Mouse (Mus musculus) heart, postnatal 0 days (tissue): ENCODE results near the gene Bbx. TPM values are rescaled to one million over a fixed set of nuclear protein-coding genes. Genes with fewer than 3 reads are reported as not detected.

Source experiments
- ATAC-seq: fragments of 200-750 bp; cut with Nextera tagmentation; 2 replicates; pipeline ENCODE4 v1.8.0; 2017; ENCODE audit warnings: low read depth, moderate number of reproducible peaks, moderate library complexity; ENCODE audit not compliant: insufficient read depth
- DNase-seq: peaks from one replicate; pipeline ENCODE4 v3.0.0-alpha.2; 2016; ENCODE audit warnings: low spot score
- H3K27ac ChIP-seq: fragments of 300-500 bp; sonication (generic); 2 replicates; pipeline ENCODE4 v1.5.1; 2014; ENCODE audit warnings: low read depth, mild to moderate bottlenecking
- H3K27me3 ChIP-seq: fragments of 300-500 bp; sonication (generic); 2 replicates; pipeline ENCODE4 v1.6.1; 2014; ENCODE audit warnings: low read length, mixed read lengths; ENCODE audit not compliant: control insufficient read depth, insufficient read depth
- H3K36me3 ChIP-seq: fragments of 300-500 bp; sonication (generic); replicated peaks from 2 replicates; pipeline ENCODE4 v1.6.1; 2014; ENCODE audit warnings: low read length, mixed read lengths; ENCODE audit not compliant: control insufficient read depth, insufficient read depth
- H3K4me1 ChIP-seq: fragments of 300-500 bp; sonication (generic); 2 replicates; pipeline ENCODE4 v1.6.1; 2014; ENCODE audit warnings: antibody characterized with exemption; ENCODE audit not compliant: control insufficient read depth, insufficient read depth
- H3K4me2 ChIP-seq: fragments of 300-500 bp; sonication (generic); 2 replicates; pipeline ENCODE4 v1.6.1; 2014; ENCODE audit warnings: low read depth, mild to moderate bottlenecking, low read length, moderate library complexity
- H3K4me3 ChIP-seq: fragments of 300-500 bp; sonication (generic); 2 replicates; pipeline ENCODE4 v1.5.1; 2014; ENCODE audit warnings: low read depth, low read length
- H3K9ac ChIP-seq: fragments of 300-500 bp; sonication (generic); replicated peaks from 2 replicates; pipeline ENCODE4 v1.6.1; 2014; ENCODE audit warnings: low read depth, low read length, mixed read lengths
- H3K9me3 ChIP-seq: fragments of 300-500 bp; sonication (generic); replicated peaks from 2 replicates; pipeline ENCODE4 v1.6.1; 2016; ENCODE audit warnings: low read length; ENCODE audit not compliant: control insufficient read depth
- CTCF ChIP-seq: IDR thresholded peaks from 2 replicates; pipeline ENCODE4 v1.5.1; 2016; ENCODE audit warnings: antibody characterized with exemption, control low read depth, low read depth
- EP300 ChIP-seq: IDR thresholded peaks from 2 replicates; pipeline ENCODE4 v1.6.1; 2016; ENCODE audit warnings: antibody characterized with exemption, low read depth
- WGBS: fragments of 180-500 bp; shearing (Covaris S2); extraction: QIAGEN DNeasy Blood & Tissue Kit; methylation state at CpG from one replicate; pipeline ENCODE4 v1.1.7; 2014; 5-methylcytosine and 5-hydroxymethylcytosine counted together
- polyA plus RNA-seq: library from polyadenylated mRNA; unstranded; fragments of >200 nt; fragmentation: Nextera tagmentation; extraction: Ambion mirVana; gene quantifications from 2 replicates; pipeline ENCODE4 v1.2.1, GENCODE M21; 2015
- total RNA-seq: library from RNA; depleted of rRNA; stranded (reverse); fragments of >200 nt; gene quantifications from 2 replicates; pipeline ENCODE4 v1.2.3, GENCODE M21; 2014; ENCODE audit warnings: low replicate concordance

The Bbx gene
- total and polyA plus RNA-seq, 2 experiments from 2014 or later = 17.4 to 20.3 TPM

GRCm38 (mm10) chr16:50305156-50305555 is 127.0 kb downstream of the Bbx start:
- no peak overlapping the region for H3K4me2 ChIP-seq
- peaks cover 9% of the 10 kb centered on the region; the same call in 1 of the 2 replicates for H3K4me1 ChIP-seq
- no peak overlapping the region for H3K9ac ChIP-seq
- no peak overlapping the region for H3K27ac ChIP-seq
- H3K36me3 ChIP-seq = no peaks in the 10 kb centered on the region
- no peak for ATAC-seq
- DNase-seq = no peak
- WGBS = 47% methylated on average over 6 of the region's 6 CpGs
- no peaks in the 10 kb centered on the region for H3K9me3 ChIP-seq
- no peak overlapping the region for H3K4me3 ChIP-seq
- TF ChIP-seq EP300 (no peak), CTCF (no peak)
- no peaks in the 10 kb centered on the region for H3K27me3 ChIP-seq

- H3K27ac ChIP-seq = no peak overlapping the region
- H3K36me3 ChIP-seq = no peaks in the 10 kb centered on the region
- TF ChIP-seq CTCF (no peak), EP300 (no peak)
- no peak overlapping the region for H3K4me2 ChIP-seq
- H3K4me3 ChIP-seq = no peak overlapping the region
- no peak for DNase-seq
- ATAC-seq = no peak
- WGBS = 97% methylated on average over 1 of the region's 1 CpGs
- H3K9ac ChIP-seq = no peak overlapping the region
- H3K27me3 ChIP-seq = no peaks in the 10 kb centered on the region
- no peaks in the 10 kb centered on the region for H3K4me1 ChIP-seq
- no peaks in the 10 kb centered on the region for H3K9me3 ChIP-seq
Observed at GRCm38 (mm10) chr16:50302566-50302965, 129.6 kb downstream of the Bbx start.

- no peaks in the 10 kb centered on the region for H3K4me1 ChIP-seq
- no peak overlapping the region for H3K4me3 ChIP-seq
- no peaks in the 10 kb centered on the region for H3K9me3 ChIP-seq
- no peaks in the 10 kb centered on the region for H3K36me3 ChIP-seq
- ATAC-seq (no peak), DNase-seq (no peak)
- WGBS = 59% methylated on average over 8 of the region's 8 CpGs
- H3K27me3 ChIP-seq = no peaks in the 10 kb centered on the region
- H3K4me2 ChIP-seq = no peak overlapping the region
- no peak overlapping the region for H3K9ac ChIP-seq
- no peak overlapping the region for H3K27ac ChIP-seq
- TF ChIP-seq CTCF (no peak), EP300 (no peak)
Observed at GRCm38 (mm10) chr16:50298743-50299443, 133.3 kb downstream of the Bbx start.

GRCm38 (mm10) chr16:50293502-50294228 is 138.5 kb downstream of the Bbx start:
- H3K27ac ChIP-seq = no peak overlapping the region
- no peak for TF ChIP-seq EP300
- TF ChIP-seq CTCF = peak; percentile 43
- WGBS = 68% methylated on average over 4 of the region's 4 CpGs
- H3K27me3 ChIP-seq = no peaks in the 10 kb centered on the region
- DNase-seq (peak; percentile 10), ATAC-seq (no peak)
- no peaks in the 10 kb centered on the region for H3K4me1 ChIP-seq
- no peak overlapping the region for H3K4me2 ChIP-seq
- no peak overlapping the region for H3K4me3 ChIP-seq
- H3K36me3 ChIP-seq = no peaks in the 10 kb centered on the region
- no peak overlapping the region for H3K9ac ChIP-seq
- no peaks in the 10 kb centered on the region for H3K9me3 ChIP-seq

- WGBS = 91% methylated on average over 5 of the region's 5 CpGs
Observed at GRCm38 (mm10) chr16:50292834-50293233, 139.4 kb downstream of the Bbx start.

More at GRCm38 (mm10) chr16:50292834-50293233, 139.4 kb downstream of the Bbx start:
- Histone ChIP-seq H3K27me3 (no peaks in the 10 kb centered on the region), H3K9ac (no peak overlapping the region), H3K4me1 (no peaks in the 10 kb centered on the region), H3K4me2 (no peak overlapping the region), H3K9me3 (no peaks in the 10 kb centered on the region), H3K27ac (no peak overlapping the region), H3K4me3 (no peak overlapping the region), H3K36me3 (no peaks in the 10 kb centered on the region)
- DNase-seq (no peak), ATAC-seq (no peak)
- no peak for TF ChIP-seq CTCF
- no peak for TF ChIP-seq EP300
